Mouse (Mus musculus): ENCODE measurements at regions not wholly inside any gene's neighbourhood (a gene's known extent, or its start where the extent isn't known, plus 50 kb on each side); places are given as distances from the start of the nearest gene placed in this dataset.
"Not testable (repeated sequence)": the region's sequence is repeated elsewhere in the genome, so short reads cannot be mapped to it uniquely, and the experiment has no call there.

- not testable (repeated sequence) for H3K27ac ChIP-seq (ENCODE audit: control insufficient read depth, insufficient read depth, low read depth, low read length, poor library complexity); H3K4me1 ChIP-seq (ENCODE audit: control insufficient read depth, insufficient read depth, low read length); H3K4me3 ChIP-seq (replicated peaks; ENCODE audit: control insufficient read depth, low read depth, low read length)
- 79% methylated on average over 5 of the region's 5 CpGs for WGBS
These were observed 63.2 kb downstream of the Hlx start for GRCm38 (mm10) chr1:184669173-184669572.

GRCm38 (mm10) chr1:184668428-184668827, 64.0 kb downstream of the Hlx start:
- 79% methylated on average over 1 of the region's 1 CpGs for WGBS
- TF ChIP-seq POLR2A (IDR thresholded peaks at IDR 0.05; ENCODE audit: borderline replicate concordance, control insufficient read depth, low read depth, low read length) (no peak), CTCF (IDR thresholded peaks at IDR 0.05; ENCODE audit: control insufficient read depth, insufficient read depth, low read length) (no peak)
- H3K27ac ChIP-seq (ENCODE audit: control insufficient read depth, insufficient read depth, low read depth, low read length, poor library complexity) = no peak overlapping the region
- no peak overlapping the region for H3K4me3 ChIP-seq (replicated peaks; ENCODE audit: control insufficient read depth, low read depth, low read length)
- H3K4me1 ChIP-seq (ENCODE audit: control insufficient read depth, insufficient read depth, low read length) = no peaks in the 10 kb centered on the region; the same call in 1 of the 2 replicates

GRCm38 (mm10) chr1:184668022-184668421, 64.4 kb downstream of the Hlx start:
- 76% methylated on average over 2 of the region's 2 CpGs for WGBS
- H3K4me3 ChIP-seq (replicated peaks; ENCODE audit: control insufficient read depth, low read depth, low read length) = no peak overlapping the region
- H3K4me1 ChIP-seq (ENCODE audit: control insufficient read depth, insufficient read depth, low read length) = no peaks in the 10 kb centered on the region; the same call in 1 of the 2 replicates
- TF ChIP-seq POLR2A (IDR thresholded peaks at IDR 0.05; ENCODE audit: borderline replicate concordance, control insufficient read depth, low read depth, low read length) = no peak
- no peak for TF ChIP-seq CTCF (IDR thresholded peaks at IDR 0.05; ENCODE audit: control insufficient read depth, insufficient read depth, low read length)
- H3K27ac ChIP-seq (ENCODE audit: control insufficient read depth, insufficient read depth, low read depth, low read length, poor library complexity) = no peak overlapping the region

- TF ChIP-seq POLR2A (IDR thresholded peaks at IDR 0.05; ENCODE audit: borderline replicate concordance, control insufficient read depth, low read depth, low read length) (no peak), CTCF (IDR thresholded peaks at IDR 0.05; ENCODE audit: control insufficient read depth, insufficient read depth, low read length) (no peak)
- no peak overlapping the region for H3K4me3 ChIP-seq (replicated peaks; ENCODE audit: control insufficient read depth, low read depth, low read length)
- H3K4me1 ChIP-seq (ENCODE audit: control insufficient read depth, insufficient read depth, low read length) = no peaks in the 10 kb centered on the region; the same call in 1 of the 2 replicates
- H3K27ac ChIP-seq (ENCODE audit: control insufficient read depth, insufficient read depth, low read depth, low read length, poor library complexity) = peak overlapping the region; percentile 9; the same call in 1 of the 2 replicates
- 20% methylated on average over 12 of the region's 12 CpGs for WGBS
These were observed 67.2 kb downstream of the Hlx start for GRCm38 (mm10) chr1:184665243-184665642.

GRCm38 (mm10) chr1:184664098-184664375, 68.4 kb downstream of the Hlx start:
- no peaks in the 10 kb centered on the region; the same call in 1 of the 2 replicates for H3K4me1 ChIP-seq (ENCODE audit: control insufficient read depth, insufficient read depth, low read length)
- H3K27ac ChIP-seq (ENCODE audit: control insufficient read depth, insufficient read depth, low read depth, low read length, poor library complexity) = no peak overlapping the region
- 50% methylated on average over 5 of the region's 5 CpGs for WGBS
- H3K4me3 ChIP-seq (replicated peaks; ENCODE audit: control insufficient read depth, low read depth, low read length) = no peak overlapping the region
- TF ChIP-seq POLR2A (IDR thresholded peaks at IDR 0.05; ENCODE audit: borderline replicate concordance, control insufficient read depth, low read depth, low read length) (no peak), CTCF (IDR thresholded peaks at IDR 0.05; ENCODE audit: control insufficient read depth, insufficient read depth, low read length) (no peak)

- no peaks in the 10 kb centered on the region; the same call in 1 of the 2 replicates for H3K4me1 ChIP-seq (ENCODE audit: control insufficient read depth, insufficient read depth, low read length)
- H3K27ac ChIP-seq (ENCODE audit: control insufficient read depth, insufficient read depth, low read depth, low read length, poor library complexity) = no peak overlapping the region
- no peak for TF ChIP-seq CTCF (IDR thresholded peaks at IDR 0.05; ENCODE audit: control insufficient read depth, insufficient read depth, low read length)
- TF ChIP-seq POLR2A (IDR thresholded peaks at IDR 0.05; ENCODE audit: borderline replicate concordance, control insufficient read depth, low read depth, low read length) = no peak
- no peak overlapping the region for H3K4me3 ChIP-seq (replicated peaks; ENCODE audit: control insufficient read depth, low read depth, low read length)
- WGBS = 79% methylated on average over 14 of the region's 14 CpGs
These were observed 68.9 kb downstream of the Hlx start for GRCm38 (mm10) chr1:184663300-184664097.

- Histone ChIP-seq H3K4me3 (replicated peaks; ENCODE audit: control insufficient read depth, low read depth, low read length) (no peak overlapping the region), H3K27ac (ENCODE audit: control insufficient read depth, insufficient read depth, low read depth, low read length, poor library complexity) (no peak overlapping the region), H3K4me1 (ENCODE audit: control insufficient read depth, insufficient read depth, low read length) (peaks cover 1% of the 10 kb centered on the region; the same call in 1 of the 2 replicates)
- 74% methylated on average over 4 of the region's 4 CpGs for WGBS
- TF ChIP-seq POLR2A (IDR thresholded peaks at IDR 0.05; ENCODE audit: borderline replicate concordance, control insufficient read depth, low read depth, low read length) = no peak
- TF ChIP-seq CTCF (IDR thresholded peaks at IDR 0.05; ENCODE audit: control insufficient read depth, insufficient read depth, low read length) = no peak
These were observed 81.8 kb downstream of the Hlx start for GRCm38 (mm10) chr1:184650541-184651105.

- WGBS = 85% methylated on average over 8 of the region's 8 CpGs
- H3K27ac ChIP-seq (ENCODE audit: control insufficient read depth, insufficient read depth, low read depth, low read length, poor library complexity) = peak overlapping the region; percentile 48
- no peak overlapping the region for H3K4me3 ChIP-seq (replicated peaks; ENCODE audit: control insufficient read depth, low read depth, low read length)
- no peak for TF ChIP-seq CTCF (IDR thresholded peaks at IDR 0.05; ENCODE audit: control insufficient read depth, insufficient read depth, low read length)
- no peak for TF ChIP-seq POLR2A (IDR thresholded peaks at IDR 0.05; ENCODE audit: borderline replicate concordance, control insufficient read depth, low read depth, low read length)
- H3K4me1 ChIP-seq (ENCODE audit: control insufficient read depth, insufficient read depth, low read length) = peaks cover 3% of the 10 kb centered on the region; the same call in 1 of the 2 replicates
These were observed 84.4 kb downstream of the Hlx start for GRCm38 (mm10) chr1:184647920-184648540.

Measured in bone marrow, adult 2 months (tissue).